Mouse (Mus musculus) ES-E14 (cell line): Measurements from ENCODE around the gene Fgd6. TPM values are rescaled to one million over a fixed set of nuclear protein-coding genes. Genes with fewer than 3 reads are reported as not detected.

Source experiments
- DNase-seq: peaks from one replicate; pipeline ENCODE4 v3.0.0-alpha.2; 2013; ENCODE audit warnings: low read depth, low spot score
- H3K27ac ChIP-seq: 2 replicates; pipeline ENCODE4 v1.5.1; 2012; ENCODE audit warnings: low read depth, mild to moderate bottlenecking, low read length, moderate library complexity, mixed read lengths; ENCODE audit not compliant: poor library complexity, insufficient read depth, severe bottlenecking
- H3K36me3 ChIP-seq: 2 replicates; pipeline ENCODE4 v1.6.1; 2012; ENCODE audit warnings: mild to moderate bottlenecking, low read length, moderate library complexity, mixed read lengths; ENCODE audit not compliant: control insufficient read depth, poor library complexity, insufficient read depth, severe bottlenecking
- H3K4me1 ChIP-seq, 2 experiments: fragments of 150-350 bp in 1 of 2; sonication (generic) in 1 of 2; 2 replicates each; pipeline ENCODE4 v1.6.1; 2012; ENCODE audit warnings: low read length in 2 of 2, mild to moderate bottlenecking in 1 of 2, mixed read lengths in 1 of 2; ENCODE audit not compliant: control insufficient read depth in 2 of 2, insufficient read depth in 2 of 2, poor library complexity in 1 of 2
- H3K4me3 ChIP-seq, 2 experiments: fragments of 150-350 bp in 1 of 2; sonication (generic) in 1 of 2; 2 replicates each; pipeline ENCODE4 v1.5.1; 2012; ENCODE audit warnings: low read length in 2 of 2, low read depth in 1 of 2, mild to moderate bottlenecking in 1 of 2, mixed read lengths in 1 of 2; ENCODE audit not compliant: insufficient read depth in 1 of 2, poor library complexity in 1 of 2, severe bottlenecking in 1 of 2
- H3K9ac ChIP-seq: 2 replicates; pipeline ENCODE4 v1.6.1; 2012; ENCODE audit warnings: low read depth, mild to moderate bottlenecking, low read length, mixed read lengths; ENCODE audit not compliant: poor library complexity, insufficient read depth, severe bottlenecking
- H3K9me3 ChIP-seq: fragments of 150-350 bp; sonication (generic); 2 replicates; pipeline ENCODE4 v1.6.1; 2012; ENCODE audit warnings: low read depth, mild to moderate bottlenecking, low read length; ENCODE audit not compliant: control insufficient read depth, insufficient read depth
- CHD2 ChIP-seq: IDR thresholded peaks from 2 replicates; pipeline ENCODE4 v1.6.1; 2014; ENCODE audit warnings: mild to moderate bottlenecking, low read depth, low read length, inconsistent platforms
- HCFC1 ChIP-seq: IDR thresholded peaks from 2 replicates; pipeline ENCODE4 v1.6.1; 2012; ENCODE audit warnings: low read length, inconsistent platforms, borderline replicate concordance; ENCODE audit not compliant: insufficient read depth
- MAFK ChIP-seq: IDR thresholded peaks from 2 replicates; pipeline ENCODE4 v1.6.1; 2014; ENCODE audit warnings: mild to moderate bottlenecking, low read depth, low read length, inconsistent platforms; ENCODE audit not compliant: insufficient read depth
- ZC3H11A ChIP-seq: IDR thresholded peaks from 2 replicates; pipeline ENCODE4 v1.6.1; 2012; ENCODE audit warnings: low read depth, mild to moderate bottlenecking, inconsistent platforms, low read length, borderline replicate concordance
- ZNF384 ChIP-seq: IDR thresholded peaks from 2 replicates; pipeline ENCODE4 v1.6.1; 2012; ENCODE audit warnings: low read depth, low read length, inconsistent platforms
- in situ Hi-C, 2 experiments: fragments of 600-800 bp; cut with MboI; formaldehyde crosslinking; loops; one replicate each; pipeline ENCODE4 v1.15.1; 2025; ENCODE audit warnings: low sequenced_read_pairs in 2 of 2, inconsistent platforms in 1 of 2; ENCODE audit not compliant: unreplicated experiment in 2 of 2
- total RNA-seq: library from RNA; depleted of rRNA; stranded (reverse); fragments of 300-350 nt; gene quantifications from 2 replicates; pipeline ENCODE4 v1.2.3, GENCODE M21; 2012

Gene Fgd6
- total RNA-seq, 1 experiment: 4.4 TPM

DNA sequence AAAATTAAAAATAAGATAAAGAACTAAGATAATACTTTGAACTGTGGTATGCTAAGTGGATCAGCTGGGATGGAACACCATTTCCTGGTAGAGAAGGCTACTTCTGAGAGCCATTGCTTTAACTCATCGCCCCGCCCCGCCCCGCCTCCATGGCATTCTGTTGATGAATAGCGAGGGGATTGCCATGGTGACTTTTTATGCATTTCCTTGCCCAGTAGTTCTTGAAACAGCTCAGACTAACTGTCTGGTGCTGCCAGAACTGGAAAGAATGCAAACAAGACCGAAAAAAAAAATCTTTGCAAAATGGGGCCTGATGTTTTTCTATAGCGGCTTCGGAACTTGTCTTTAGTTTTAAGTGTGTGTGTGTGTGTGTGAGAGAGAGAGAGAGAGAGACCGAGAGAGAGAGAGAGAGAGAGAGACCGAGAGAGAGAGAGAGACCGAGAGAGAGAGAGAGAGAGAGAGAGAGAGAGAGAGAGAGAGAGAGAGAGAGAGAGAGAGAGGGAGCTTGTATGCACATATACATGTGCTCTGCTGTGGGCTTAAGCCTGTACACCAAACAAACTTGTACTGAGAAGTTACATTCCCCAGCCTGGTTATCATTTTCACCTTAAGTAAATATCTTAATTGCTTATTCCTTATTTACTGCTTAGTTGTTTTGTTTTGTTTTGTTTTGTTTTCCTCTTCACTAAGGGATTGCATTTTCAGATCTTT, 51.7 kb downstream of the Fgd6 start:
- no peak overlapping the region for H3K27ac ChIP-seq

DNA sequence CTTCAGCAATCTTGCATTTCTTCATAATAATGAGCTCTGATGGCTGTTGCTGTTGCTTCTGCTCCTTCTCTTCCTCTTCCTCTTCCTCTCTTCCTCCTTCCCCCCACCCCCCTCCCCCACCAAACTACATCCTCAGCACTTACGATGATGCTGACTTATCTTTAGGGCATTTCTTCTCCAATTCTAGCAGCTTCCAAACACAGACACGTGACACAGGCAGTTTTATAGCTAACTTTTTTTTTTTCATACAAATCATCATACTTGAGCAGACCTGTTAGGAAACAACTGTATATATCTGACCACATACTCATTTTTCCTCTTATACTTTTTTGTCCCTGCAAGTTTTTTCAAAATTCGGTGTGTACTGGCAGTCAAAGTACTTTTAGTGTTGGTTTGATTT, 54.2 kb downstream of the Fgd6 start:
- Histone ChIP-seq H3K4me3 (no peak overlapping the region), H3K4me1 (peaks cover 2 to 8% of the 10 kb centered on the region in 2 experiments; a peak in 1 of 4 replicates), H3K9ac (no peak overlapping the region), H3K36me3 (peaks cover 2% of the 10 kb centered on the region; the same call in 1 of the 2 replicates), H3K9me3 (no peaks in the 10 kb centered on the region), H3K27ac (no peak overlapping the region)
- in situ Hi-C loops: no loop called here
- no peak for DNase-seq
- no peak for TF ChIP-seq ZC3H11A
- TF ChIP-seq CHD2: no peak
- TF ChIP-seq ZNF384: no peak
- TF ChIP-seq MAFK: no peak
- TF ChIP-seq HCFC1: no peak

More for the DNA sequence above, 51.7 kb downstream of the Fgd6 start:
- Histone ChIP-seq H3K36me3 (peaks cover 2% of the 10 kb centered on the region; the same call in 1 of the 2 replicates), H3K9ac (no peak overlapping the region), H3K9me3 (no peaks in the 10 kb centered on the region), H3K4me3 (no peak overlapping the region), H3K4me1 (0 out of 4 replicates have a peak, but pooled peaks cover 0 to 2% of the 10 kb centered on the region in 2 experiments)
- in situ Hi-C loops: no loop called here
- TF ChIP-seq ZNF384 (no peak), HCFC1 (no peak), CHD2 (no peak), ZC3H11A (no peak), MAFK (no peak)
- no peak for DNase-seq

DNA sequence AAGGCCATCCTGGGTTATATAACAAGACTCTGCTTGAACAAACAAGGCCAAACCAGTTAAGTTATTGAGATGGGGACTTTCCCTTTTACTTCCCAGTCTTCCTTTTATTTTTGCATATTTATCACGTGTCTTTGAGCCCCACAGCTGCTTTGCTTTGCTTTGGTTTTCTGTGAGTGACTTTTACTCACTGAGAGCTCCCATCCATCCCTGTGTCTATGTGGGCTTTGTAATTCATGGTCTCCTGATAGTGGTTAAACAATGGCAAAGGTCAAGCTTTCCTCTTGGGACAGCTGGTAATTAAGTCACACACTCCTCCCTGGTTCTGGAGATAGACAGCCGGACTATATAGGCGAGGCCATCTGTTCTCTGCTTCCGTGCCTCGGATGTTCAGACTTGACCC, 57.7 kb downstream of the Fgd6 start:
- Histone ChIP-seq H3K4me3 (no peak overlapping the region), H3K27ac (no peak overlapping the region), H3K36me3 (no peaks in the 10 kb centered on the region), H3K4me1 (peaks cover 7 to 14% of the 10 kb centered on the region in 2 experiments; a peak in 2 of 4 replicates), H3K9me3 (no peaks in the 10 kb centered on the region), H3K9ac (no peak overlapping the region)
- TF ChIP-seq CHD2 (no peak), ZC3H11A (no peak), MAFK (no peak), HCFC1 (no peak), ZNF384 (no peak)
- DNase-seq: no peak
- in situ Hi-C loops: no loop called here

DNA sequence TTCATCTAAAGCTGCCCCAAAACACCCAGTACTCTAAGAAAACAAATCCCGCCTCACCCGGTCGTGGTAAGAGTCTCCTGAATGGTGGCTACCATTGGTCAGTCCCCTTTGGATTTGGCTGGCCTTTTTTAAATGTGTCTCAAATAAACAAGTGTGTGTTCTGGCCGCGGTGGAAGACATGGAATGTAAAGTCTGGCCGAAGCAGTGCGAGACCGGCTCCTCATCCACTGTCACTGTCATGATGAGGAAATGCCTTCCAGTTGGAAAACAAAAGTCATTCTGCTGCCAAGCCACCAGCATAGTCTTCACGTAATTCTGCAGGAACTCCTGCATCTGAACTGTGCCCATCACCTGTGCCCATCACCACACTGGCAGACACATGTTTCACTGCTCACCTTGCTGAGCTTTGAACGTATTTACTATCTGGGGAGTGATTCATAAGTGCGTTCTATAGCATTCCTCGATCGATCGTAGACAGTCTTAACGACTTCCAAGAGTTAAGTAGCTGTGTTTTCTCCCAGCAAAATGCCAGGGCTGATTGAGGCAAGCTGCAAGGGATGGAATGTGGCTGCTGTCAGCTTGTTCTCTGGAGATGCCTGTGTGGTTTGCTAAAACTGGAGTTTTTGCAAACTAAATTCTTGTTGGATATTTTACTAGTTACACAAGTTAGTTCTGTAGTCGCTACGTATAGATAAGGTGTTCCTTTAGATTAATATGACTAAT, 60.1 kb downstream of the Fgd6 start:
- no peak for DNase-seq
- in situ Hi-C loops: no loop called here
- Histone ChIP-seq H3K4me3 (no peak overlapping the region), H3K27ac (no peak overlapping the region), H3K36me3 (no peaks in the 10 kb centered on the region; the same call in 1 of the 2 replicates), H3K9me3 (no peaks in the 10 kb centered on the region), H3K9ac (no peak overlapping the region), H3K4me1 (peaks cover 7 to 14% of the 10 kb centered on the region in 2 experiments; a peak in 2 of 4 replicates)
- TF ChIP-seq CHD2 (no peak), ZC3H11A (no peak), ZNF384 (no peak), MAFK (no peak), HCFC1 (no peak)
